Mouse (Mus musculus) brain, adult 2 months (tissue): ENCODE measurements around the gene Sap30l.
"Not testable (repeated sequence)": the region's sequence is repeated elsewhere in the genome, so short reads cannot be mapped to it uniquely, and the experiment has no call there.

ENCODE experiments used
- DNase-seq: peaks from one replicate; pipeline ENCODE4 v3.0.0; 2011; ENCODE audit warnings: low read depth, low spot score

Sap30l gene

GRCm38 (mm10) chr11:57831281-57831781, 29.9 kb downstream of the Sap30l start:
- DNase-seq = no peak

GRCm38 (mm10) chr11:57831861-57832260, 30.4 kb downstream of the Sap30l start:
- no peak for DNase-seq

GRCm38 (mm10) chr11:57832552-57833201, 31.2 kb downstream of the Sap30l start, which contains the start of gene Hand1:
Hand1 (minus strand) TSS chr11:57832818.
- DNase-seq = no peak

- no peak for DNase-seq
Observed at GRCm38 (mm10) chr11:57833296-57833977, 32.0 kb downstream of the Sap30l start.

GRCm38 (mm10) chr11:57834031-57834430, 32.6 kb downstream of the Sap30l start:
- no peak for DNase-seq

- no peak for DNase-seq
Observed at GRCm38 (mm10) chr11:57835331-57835730, 33.9 kb downstream of the Sap30l start.

- no peak for DNase-seq
Observed at GRCm38 (mm10) chr11:57835931-57836330, 34.5 kb downstream of the Sap30l start.

DNA sequence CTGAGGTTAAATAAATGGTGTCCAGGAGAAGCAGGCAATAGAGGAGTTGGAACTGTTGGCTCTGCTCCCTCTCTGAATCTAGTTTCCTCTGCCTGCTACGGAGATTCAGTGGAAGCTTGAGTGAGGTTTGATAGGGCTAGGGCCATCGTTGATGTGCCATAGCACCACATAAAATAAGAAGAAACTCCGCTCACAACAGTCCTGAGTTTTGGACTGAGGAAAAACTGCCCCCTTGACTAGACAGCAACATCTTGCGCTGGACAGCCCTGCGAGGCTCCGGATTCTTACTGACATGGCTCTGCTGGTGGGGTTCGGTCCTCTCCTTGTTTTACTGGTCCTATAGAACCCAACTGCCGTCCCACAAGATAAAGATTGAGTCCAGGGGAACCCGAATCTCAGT, 35.0 kb downstream of the Sap30l start:
- no peak for DNase-seq

- DNase-seq = no peak
Observed at GRCm38 (mm10) chr11:57836872-57837680, 35.6 kb downstream of the Sap30l start.

GRCm38 (mm10) chr11:57837861-57838680, 36.6 kb downstream of the Sap30l start:
- DNase-seq = no peak

GRCm38 (mm10) chr11:57840986-57841385, 39.5 kb downstream of the Sap30l start:
- no peak for DNase-seq

DNA sequence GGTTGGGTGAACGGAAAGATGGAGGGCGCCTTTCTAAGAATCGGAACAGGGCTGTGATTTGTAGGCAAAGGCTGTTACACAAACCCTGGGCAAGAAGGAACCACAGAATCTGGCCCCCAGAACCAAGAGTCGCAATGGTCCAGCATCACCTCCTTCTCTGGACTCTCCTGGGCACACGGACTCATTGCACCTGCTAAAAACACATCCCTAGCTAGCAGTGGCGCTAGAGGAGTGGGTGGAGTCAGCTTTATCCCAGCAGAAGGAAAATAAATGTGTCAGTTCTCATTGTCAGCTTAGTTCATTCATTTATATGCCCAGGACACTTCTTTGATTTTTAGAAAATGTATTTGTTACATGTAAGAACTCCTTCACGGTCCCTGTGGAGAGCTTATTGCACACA, 40.0 kb downstream of the Sap30l start:
- DNase-seq = no peak

DNA sequence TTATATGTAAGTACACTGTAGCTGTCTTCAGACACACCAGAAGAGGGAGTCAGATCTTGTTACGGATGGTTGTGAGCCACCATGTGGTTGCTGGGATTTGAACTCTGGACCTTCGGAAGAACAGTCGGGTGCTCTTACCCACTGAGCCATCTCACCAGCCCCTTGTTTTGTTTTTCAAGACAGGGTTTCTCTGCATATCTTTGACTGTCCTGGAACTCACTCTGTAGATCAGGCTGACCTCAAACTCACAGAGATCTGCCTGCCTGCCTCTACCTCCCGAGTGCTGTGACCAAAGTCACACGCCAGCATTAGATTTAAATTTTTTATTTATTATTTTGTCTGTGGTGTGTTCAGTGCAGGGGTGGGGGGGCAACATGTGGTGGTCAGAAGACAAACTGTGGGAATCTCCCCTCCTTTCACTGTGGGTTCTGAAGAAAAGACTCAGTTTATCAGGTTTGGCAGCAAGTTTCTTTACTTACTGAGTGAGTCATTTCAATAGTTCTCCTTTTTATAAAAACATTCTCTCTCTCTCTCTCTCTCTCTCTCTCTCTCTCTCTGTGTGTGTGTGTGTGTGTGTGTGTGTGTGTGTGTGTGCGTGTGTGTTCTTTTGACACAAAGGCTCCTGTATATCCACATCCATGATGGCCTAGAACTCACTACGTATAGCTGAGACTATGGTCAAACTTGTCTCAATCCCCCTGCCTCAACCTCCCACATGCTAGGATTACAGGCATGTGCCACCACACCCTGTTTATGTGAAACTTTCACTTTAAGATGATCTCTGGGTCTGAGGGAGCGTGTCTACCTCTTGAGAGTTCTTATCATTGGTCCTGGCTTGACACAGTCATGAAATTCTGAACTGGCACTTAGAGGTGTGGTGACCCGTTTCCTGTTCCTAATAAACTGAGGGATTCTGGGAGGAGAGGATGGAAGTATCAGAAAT, 45.3 kb downstream of the Sap30l start:
- not testable (repeated sequence) for DNase-seq

- no peak for DNase-seq
Observed at GRCm38 (mm10) chr11:57847396-57847795, 46.0 kb downstream of the Sap30l start.

- DNase-seq = no peak
Observed at GRCm38 (mm10) chr11:57850298-57850697, 48.9 kb downstream of the Sap30l start.

DNA sequence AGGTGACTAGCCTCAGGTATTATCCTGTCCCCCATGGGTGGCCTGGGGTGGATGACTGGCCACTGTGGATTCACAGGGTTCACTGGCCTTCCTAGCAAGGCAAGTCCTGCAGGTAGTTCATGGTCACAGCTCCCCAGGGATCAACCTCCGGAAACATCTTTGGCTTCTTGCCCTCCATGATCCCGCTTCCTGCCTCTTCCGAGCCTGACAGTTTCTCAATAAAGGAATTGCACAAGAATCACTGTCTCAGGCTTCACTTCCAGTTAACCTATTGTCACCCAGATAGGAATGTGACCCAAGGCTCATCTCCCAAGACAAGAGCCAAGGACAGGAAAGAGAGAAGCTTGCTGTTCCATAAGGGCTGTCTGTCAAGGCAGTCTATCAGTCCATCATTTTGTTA, 49.5 kb downstream of the Sap30l start:
- DNase-seq = no peak

GRCm38 (mm10) chr11:57853571-57853970, 52.1 kb downstream of the Sap30l start:
- no peak for DNase-seq

- no peak for DNase-seq
Observed at GRCm38 (mm10) chr11:57857709-57858108, 56.3 kb downstream of the Sap30l start.
